Mouse (Mus musculus) left cerebral cortex, adult 9 months (tissue): Measurements from ENCODE around the gene Tomm40l.
A peak's percentile ranks its signal among the peaks of the same experiment; 100 is the strongest.
"Not testable (repeated sequence)": the region's sequence is repeated elsewhere in the genome, so short reads cannot be mapped to it uniquely, and the experiment has no call there.

Experiments used
- DNase-seq, 2 experiments: peaks; one replicate each; pipeline ENCODE4 v3.0.0; 2022; ENCODE audit warnings: low spot score in 2 of 2

The Tomm40l gene

DNA sequence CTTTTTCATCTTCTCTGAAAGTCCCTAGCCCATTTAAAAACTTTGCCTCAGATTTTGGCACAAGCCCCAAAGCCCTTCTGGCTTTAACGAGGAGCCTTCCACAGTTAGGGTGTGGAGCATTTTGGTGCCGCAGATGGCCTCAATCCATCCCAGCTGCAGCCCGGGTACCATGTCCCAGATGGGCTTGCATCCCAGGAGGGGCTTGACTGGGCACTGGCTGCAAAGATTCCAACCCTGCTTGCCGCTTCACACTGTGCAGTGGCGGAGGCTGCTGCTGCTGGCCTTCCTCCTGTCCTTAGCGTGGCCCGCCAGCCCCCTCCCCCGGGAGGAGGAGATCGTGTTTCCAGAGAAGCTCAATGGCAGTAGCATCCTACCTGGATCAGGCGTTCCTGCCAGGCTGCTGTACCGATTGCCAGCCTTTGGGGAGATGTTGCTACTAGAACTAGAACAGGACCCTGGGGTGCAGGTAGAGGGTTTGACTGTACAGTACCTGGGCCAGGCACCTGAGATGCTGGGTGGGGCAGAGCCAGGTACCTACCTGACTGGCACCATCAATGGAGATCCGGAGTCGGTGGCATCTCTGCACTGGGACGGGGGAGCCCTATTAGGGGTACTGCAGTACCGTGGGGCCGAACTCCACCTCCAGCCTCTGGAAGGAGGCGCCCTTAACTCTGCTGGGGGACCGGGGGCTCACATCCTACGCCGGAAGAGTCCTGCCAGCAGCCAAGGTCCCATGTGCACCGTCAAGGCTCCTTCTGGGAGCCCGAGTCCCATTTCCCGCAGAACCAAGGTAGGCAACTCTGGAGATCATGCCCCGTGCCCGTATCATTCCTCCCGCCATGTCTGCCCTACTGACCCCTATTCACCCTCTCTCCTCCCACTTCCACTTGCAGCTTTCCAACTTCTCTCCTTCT is 28.6 kb upstream of the Tomm40l start, which contains the start of gene Ndufs2:
TSS of gene Ndufs2 (minus strand) at position 709 of the 914 bp plus-strand sequence.
- DNase-seq, result no peak

- peak in 1 of 2 experiments; percentile 66 for DNase-seq
These were observed 27.7 kb upstream of the Tomm40l start, which contains the start of gene Adamts4 for GRCm38 (mm10) chr1:171249913-171250600. TSS of gene Adamts4 (plus strand) at chr1:171250421.

DNA sequence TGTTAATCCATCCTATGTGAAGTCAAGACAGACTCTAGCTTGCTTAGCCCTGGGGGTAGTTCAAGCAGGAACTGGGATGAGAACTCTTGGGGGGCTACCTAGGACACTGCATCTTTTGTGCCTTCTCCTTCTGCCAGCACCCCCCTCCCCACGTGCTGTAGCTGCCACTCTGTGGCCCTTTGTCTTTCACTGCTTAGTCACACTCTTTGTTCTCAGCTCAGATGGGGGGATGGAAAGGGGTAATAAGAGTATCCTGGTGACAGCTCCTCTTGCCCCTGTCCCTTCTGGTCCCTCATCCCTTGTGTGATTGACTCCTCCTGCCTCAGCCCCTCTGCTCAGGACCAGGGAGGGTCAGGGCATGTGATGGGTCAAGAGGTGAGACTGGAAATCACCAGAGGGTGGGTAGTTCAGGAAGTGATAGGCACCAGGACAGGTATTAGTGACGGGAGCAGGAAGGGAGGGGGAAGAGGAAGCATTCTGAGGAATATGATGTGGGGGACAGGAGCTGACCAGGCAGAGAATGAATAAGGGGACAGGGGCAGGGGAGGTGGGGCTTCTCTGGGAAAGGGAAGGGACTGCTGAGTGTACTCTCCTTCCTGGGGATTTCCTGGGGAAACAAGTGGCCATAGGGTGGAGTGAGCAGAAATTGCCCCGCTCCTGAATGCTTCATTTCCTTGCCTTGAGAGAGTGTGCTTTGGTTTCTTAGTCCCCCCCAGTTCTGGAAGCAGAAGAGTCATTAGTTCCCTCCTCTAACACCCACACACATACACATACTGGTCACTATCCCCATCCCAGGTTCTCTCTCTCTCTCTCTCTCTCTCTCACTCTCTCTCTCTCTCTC is 26.3 kb upstream of the Tomm40l start:
- no peak for DNase-seq

DNA sequence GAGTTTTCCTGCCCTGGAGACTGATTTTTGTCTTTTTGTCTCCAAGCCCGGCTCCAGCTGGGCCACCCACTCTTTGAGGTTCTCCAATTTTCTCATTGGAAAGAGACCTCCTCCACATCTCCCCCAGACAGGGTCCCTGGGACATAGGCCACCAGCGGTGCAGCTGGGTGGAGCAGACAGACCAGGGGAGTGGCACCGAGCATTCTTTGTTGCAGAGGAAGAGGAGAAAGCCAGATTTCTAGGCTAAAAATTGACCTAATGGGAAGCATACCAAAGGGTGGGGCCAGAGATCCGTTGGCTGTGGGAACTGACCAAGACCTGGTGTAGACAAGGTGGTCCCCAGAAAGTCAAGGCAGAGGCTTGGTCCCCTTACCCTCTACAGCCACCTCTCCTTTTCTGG is 25.6 kb upstream of the Tomm40l start:
- DNase-seq, result no peak

GRCm38 (mm10) chr1:171247453-171247841 is 25.1 kb upstream of the Tomm40l start:
- DNase-seq, result no peak

GRCm38 (mm10) chr1:171246709-171247452 is 24.6 kb upstream of the Tomm40l start:
- peak; percentile 97 to 99 for DNase-seq

DNA sequence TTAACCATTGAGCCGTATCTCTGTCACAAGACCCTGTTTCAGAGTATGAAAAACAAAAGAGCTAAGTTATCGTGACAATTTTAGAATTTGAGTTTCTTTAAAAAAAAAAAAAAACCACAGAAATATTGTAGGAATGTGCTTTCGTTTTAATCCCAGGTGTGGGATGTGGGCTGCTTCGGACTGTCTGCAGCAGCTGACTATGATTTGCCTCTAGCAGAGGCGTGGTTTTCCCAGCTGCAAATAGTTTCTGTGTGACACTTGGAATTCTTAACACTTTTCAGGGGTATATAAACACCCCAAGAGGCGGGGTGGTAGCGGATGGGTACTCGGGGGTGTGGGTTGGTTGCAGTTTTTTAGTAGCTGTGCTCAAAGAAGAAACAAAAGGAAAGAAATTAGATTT is 23.0 kb upstream of the Tomm40l start:
- no peak for DNase-seq

- DNase-seq, result not testable (repeated sequence)
These were observed 19.6 kb upstream of the Tomm40l start for GRCm38 (mm10) chr1:171241952-171242351.

GRCm38 (mm10) chr1:171240911-171241310 is 18.6 kb upstream of the Tomm40l start:
- no peak for DNase-seq

GRCm38 (mm10) chr1:171239992-171240744 is 17.9 kb upstream of the Tomm40l start:
- DNase-seq, result no peak

- DNase-seq, result no peak
These were observed 16.1 kb upstream of the Tomm40l start for GRCm38 (mm10) chr1:171238463-171238862.

DNA sequence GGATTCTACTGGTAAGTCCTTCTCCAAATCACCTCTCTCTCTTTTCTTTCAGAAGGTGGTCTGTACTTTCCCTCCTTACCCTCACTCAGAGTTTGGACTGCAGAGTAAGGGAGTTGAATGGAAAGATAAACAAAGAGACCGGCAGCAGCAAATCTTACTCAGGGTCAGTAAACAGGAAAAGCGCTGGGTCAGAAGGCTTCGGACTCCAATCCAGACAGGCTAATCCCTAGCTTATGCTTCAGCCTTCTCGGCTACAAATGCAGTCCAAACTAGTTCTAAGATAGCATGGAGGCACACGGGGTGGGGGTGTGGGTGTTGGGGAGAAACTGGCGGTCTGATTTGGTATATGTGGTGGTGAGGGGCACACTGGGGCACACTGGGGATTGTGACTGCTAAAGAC is 15.1 kb upstream of the Tomm40l start:
- no peak for DNase-seq

- DNase-seq, result no peak
These were observed 13.5 kb upstream of the Tomm40l start for GRCm38 (mm10) chr1:171235791-171236190.

- DNase-seq, result no peak
These were observed 12.2 kb upstream of the Tomm40l start for GRCm38 (mm10) chr1:171234538-171234937.

DNA sequence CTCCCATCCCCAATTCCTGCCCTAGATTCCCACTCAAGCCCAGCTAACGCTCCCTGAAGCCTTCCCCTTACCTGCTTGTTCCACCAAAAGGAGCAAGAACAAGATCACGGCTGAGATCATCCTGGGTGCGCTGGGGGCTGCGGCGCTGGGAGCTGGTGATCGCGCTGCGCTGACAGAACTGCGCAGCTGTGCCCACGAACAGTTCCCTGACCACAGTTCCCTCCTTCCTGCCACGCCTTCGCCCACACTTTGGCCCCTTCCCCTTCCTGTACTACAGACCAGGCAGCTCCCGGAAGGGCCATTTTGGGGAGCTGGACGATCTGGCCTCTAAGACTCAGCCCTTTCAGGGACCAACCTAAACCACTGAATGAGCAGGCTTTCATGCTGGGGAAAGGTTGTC is 11.8 kb upstream of the Tomm40l start, which contains the start of gene Fcer1g:
TSS of gene Fcer1g (minus strand) at position 240 of the 400 bp plus-strand sequence.
- no peak for DNase-seq

- no peak for DNase-seq
These were observed 10.8 kb upstream of the Tomm40l start for GRCm38 (mm10) chr1:171232800-171233730.

DNA sequence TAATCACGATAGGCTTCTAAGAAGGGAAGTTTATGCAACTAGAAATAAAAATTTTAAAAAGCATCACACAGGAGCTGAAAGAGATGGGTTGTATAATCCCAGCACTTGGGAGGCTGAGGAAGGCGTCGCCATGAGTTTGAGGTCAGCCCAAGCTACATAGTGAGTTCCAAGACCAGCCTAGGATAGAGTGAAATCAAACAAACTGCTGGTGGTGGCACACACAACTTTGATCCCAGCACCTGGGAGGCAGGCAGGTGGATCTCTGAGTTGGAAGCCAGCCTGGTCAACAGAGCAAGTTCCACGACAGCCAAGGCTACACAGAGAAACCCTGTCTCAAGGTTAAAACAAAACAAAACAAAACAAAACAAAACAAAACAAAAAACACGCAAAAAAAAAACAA is 10.0 kb upstream of the Tomm40l start:
- DNase-seq, result no peak

DNA sequence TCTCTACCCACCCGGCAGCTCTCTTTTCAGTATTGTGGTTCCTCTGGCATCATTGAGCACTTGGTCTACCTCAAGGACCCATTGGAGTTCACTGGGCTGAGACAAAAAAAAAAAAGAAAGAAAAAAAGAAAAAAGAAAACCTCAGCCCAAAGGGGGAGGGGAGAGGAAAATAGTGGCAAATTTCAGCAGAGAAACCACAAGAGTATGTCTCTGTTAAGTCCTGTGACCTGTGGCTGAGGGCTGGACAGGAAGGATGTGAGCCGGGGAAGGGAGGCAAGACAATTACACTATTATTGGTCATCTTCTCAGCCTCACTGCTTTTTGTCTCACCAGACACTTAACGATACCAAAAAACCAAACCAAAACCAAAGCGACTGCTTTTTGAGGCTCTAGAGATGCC is 9.5 kb upstream of the Tomm40l start:
- no peak for DNase-seq

- DNase-seq, result no peak
These were observed 7.9 kb upstream of the Tomm40l start for GRCm38 (mm10) chr1:171230215-171230614.
